Mouse (Mus musculus) heart, embryonic 15.5 days (tissue): ENCODE results near the gene Cftr. TPM values are rescaled to one million over a fixed set of nuclear protein-coding genes. Genes with fewer than 3 reads are reported as not detected.

Experiments used
- polyA plus RNA-seq: library from polyadenylated mRNA; unstranded; fragments of >200 nt; fragmentation: Nextera tagmentation; extraction: Ambion mirVana; gene quantifications from 2 replicates; pipeline ENCODE4 v1.2.1, GENCODE M21; 2015

Gene Cftr
- polyA plus RNA-seq, 1 experiment from 2014 or later, result 0.24 TPM

Other genes with a start within 250 kb of the Cftr start
- 4.3 and 7.3 TPM in 2 replicates for gene Wnt2, start 140.1 kb upstream of the Cftr start, polyA plus RNA-seq
- gene Asz1, start 61.6 kb upstream of the Cftr start, polyA plus RNA-seq, result 0.06 and 0.36 TPM in 2 replicates